Mouse (Mus musculus) T-helper 17 cell (primary cell): Measurements from ENCODE around the gene Zdhhc3.

Experiments
- in situ Hi-C, 2 experiments: fragments of 300-600 bp; cut with MboI, MseI; formaldehyde crosslinking; loops; 1 replicate in 1 of 2; 2 replicates in 1 of 2; pipeline ENCODE4 v1.15.1; 2025; ENCODE audit warnings: high pct_unique_total_duplicates in 2 of 2

The Zdhhc3 gene

GRCm38 (mm10) chr9:123112805-123113521 lies at the start of gene Zdhhc3, which contains the start of gene Exosc7:
TSS of gene Zdhhc3 (minus strand) at chr9:123113205.
TSS of gene Exosc7 (plus strand) at chr9:123113215.
- in situ Hi-C loops = no loop called here

DNA sequence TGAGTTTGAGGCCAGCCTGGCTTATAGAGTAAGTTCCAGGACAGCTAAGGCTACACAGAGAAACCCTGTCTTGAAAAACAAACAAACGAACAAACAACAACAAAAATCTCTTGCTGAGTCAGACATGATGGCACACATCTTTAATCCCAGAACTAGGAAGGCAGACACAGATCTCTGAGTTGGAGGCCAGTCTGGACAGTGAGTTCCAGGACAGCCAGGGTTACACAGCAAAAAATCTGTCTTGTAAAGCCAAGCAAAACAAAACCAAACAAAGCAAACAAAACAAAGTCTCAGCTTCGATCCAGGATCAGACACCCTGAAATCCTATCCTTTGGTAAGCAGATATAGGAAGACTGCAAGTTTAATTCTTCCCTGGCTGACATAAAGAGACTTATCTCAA lies 48.8 kb upstream of the Zdhhc3 start:
- in situ Hi-C loops = loop anchor here in 1 of 2 experiments (5.0 kb wide), 1 partner anchor 91 kb away; no protein-coding TSS in a partner anchor

DNA sequence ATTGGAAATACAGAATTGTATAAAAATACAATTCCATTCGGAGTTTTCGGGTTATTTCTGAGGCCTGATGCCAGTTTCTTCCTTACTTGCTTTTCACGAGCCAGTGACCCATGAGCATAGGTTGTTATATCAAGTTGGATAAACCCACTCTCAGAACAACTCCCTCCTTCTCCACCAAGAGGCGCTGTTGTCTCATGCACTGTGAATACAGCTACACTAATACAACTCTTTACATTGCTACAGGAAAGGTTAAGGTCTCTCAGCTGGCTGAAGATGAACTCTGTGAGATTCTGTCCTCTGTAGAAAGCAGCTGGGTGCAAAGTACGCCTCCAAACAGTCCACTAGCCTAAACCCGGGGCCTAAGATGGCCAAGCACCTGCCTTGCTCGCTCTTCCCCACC lies 46.3 kb upstream of the Zdhhc3 start:
- in situ Hi-C loops = loop anchor here (5.0 kb wide), 2 partner anchors 93 to 293 kb away; no protein-coding TSS in a partner anchor

DNA sequence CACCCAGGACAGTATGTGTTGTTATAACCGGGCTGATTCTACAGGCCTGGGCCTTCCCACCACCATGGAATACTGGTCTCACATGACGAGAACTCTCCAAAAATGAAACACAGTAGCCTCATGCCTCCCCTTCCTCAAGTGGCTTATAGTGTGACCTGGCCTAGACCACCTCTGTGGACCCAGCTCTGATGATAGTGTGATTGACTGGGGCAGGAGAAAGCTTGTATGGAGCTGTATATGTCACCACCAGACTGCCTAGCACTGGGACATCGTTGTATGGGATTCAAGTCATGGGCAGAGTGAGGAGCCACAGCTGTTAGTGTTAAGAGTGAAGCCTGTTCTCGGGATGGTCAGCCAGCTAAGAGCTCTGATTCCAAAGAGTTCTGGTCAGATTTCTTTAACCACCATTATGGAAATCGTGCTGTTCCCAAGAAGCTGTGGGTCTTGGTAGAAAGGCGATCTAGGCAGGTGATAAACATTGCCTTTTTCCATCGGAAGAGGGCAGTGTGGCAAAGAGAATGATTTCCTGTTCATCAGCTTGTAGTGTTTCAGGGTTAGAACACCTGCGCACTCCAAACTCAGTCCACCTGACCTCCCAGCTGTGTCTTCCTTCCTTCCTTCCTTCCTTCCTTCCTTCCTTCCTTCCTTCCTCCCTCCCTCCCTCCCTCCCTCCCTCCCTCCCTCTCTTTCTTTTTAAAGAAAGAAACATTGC lies 45.3 kb upstream of the Zdhhc3 start:
- in situ Hi-C loops = loop anchor here (5.0 kb wide), 2 partner anchors 94 to 294 kb away; no protein-coding TSS in a partner anchor

GRCm38 (mm10) chr9:123157699-123158098 lies 44.7 kb upstream of the Zdhhc3 start:
- in situ Hi-C loops = loop anchor here (5.0 kb wide), 2 partner anchors 95 to 295 kb away; no protein-coding TSS in a partner anchor

- in situ Hi-C loops = loop anchor here (5.0 kb wide), 2 partner anchors 95 to 295 kb away; no protein-coding TSS in a partner anchor
These were observed 43.9 kb upstream of the Zdhhc3 start for GRCm38 (mm10) chr9:123156910-123157361.

DNA sequence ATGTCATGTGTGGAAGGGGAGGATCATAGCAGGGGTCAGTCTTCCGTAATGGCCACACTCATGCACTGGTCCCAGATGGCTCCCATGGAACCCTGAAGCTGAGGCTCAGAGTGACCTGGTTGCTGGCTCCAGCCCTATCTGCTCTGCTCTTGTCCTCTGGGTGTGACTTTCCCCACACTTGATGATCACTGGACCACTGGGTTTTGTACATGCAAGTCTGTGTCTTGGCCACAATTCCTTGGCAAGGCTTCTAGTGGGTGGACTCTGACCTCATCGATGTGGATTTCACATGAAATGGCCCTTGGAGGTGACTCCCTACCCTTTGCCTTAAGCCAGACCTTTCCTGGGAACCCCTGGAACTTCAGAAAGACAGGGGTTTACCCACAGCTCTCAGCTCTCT lies 40.1 kb upstream of the Zdhhc3 start:
- in situ Hi-C loops = no loop called here

GRCm38 (mm10) chr9:123152026-123152425 lies 39.0 kb upstream of the Zdhhc3 start:
- in situ Hi-C loops = no loop called here

GRCm38 (mm10) chr9:123151561-123151960 lies 38.6 kb upstream of the Zdhhc3 start:
- in situ Hi-C loops = no loop called here

- in situ Hi-C loops = no loop called here
These were observed 37.4 kb upstream of the Zdhhc3 start, which contains the start of gene Clec3b for GRCm38 (mm10) chr9:123150241-123151020. TSS of gene Clec3b (plus strand) at chr9:123150946.

DNA sequence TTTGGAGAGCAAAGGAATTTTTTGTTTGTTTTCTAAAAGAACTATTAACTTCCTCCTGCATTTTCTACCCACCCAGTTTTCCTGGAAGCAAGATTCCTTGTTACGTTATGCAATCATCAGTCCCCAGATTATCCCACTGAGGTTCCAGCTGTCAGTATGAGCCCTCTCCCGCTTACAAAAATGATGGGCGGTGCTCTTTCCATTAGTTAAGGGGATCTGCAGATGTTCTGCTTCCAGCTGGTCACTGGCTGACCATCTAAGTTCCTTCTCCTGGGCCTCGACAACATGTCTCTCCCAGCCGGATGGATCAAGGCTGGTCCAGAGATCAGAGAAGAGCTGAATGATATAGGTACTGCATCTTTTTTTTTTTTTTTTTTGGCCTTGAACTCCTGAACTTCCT lies 35.4 kb upstream of the Zdhhc3 start:
- in situ Hi-C loops = no loop called here

- in situ Hi-C loops = no loop called here
These were observed 27.0 kb upstream of the Zdhhc3 start for GRCm38 (mm10) chr9:123139887-123140614.

GRCm38 (mm10) chr9:123138891-123139474 lies 26.0 kb upstream of the Zdhhc3 start:
- in situ Hi-C loops = no loop called here

GRCm38 (mm10) chr9:123136953-123137682 lies 24.1 kb upstream of the Zdhhc3 start:
- in situ Hi-C loops = no loop called here

DNA sequence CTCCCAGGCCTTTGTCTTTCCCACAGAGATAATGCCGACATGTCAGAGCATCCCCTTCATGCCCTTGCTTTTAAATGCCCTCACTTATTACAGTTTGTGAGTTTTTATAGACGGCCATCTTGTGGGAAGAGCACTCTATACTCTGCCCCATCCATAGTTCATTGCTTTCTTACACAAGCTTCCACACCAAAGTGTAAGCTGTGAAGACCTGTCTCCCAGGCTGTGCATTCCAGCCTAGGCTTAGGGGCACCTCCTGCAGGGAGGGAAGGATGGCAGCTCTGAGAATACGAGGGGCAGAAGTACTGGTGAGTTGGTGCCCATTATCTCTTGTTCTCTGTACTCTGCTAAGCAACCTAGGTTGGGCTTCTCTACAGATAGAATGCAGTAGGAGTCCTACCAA lies 20.0 kb upstream of the Zdhhc3 start:
- in situ Hi-C loops = no loop called here

DNA sequence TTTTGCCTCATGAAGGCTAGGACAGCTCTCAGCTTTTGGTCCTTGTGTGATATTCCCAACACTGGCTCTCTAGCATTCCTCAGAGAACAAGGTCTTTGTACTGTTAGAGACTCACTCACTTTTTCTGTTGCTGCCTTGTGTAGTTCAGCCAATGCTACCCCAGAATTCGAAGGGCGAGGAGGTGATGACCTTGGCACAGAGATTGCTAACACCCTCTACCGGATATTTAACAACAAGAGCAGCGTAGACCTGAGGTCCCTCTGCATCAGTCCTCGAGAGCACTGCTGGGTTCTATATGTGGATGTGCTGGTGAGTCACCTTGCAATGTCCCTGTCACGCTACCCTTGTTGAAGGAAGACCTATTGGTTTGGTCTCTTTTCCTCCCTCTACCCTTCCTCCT lies 14.7 kb upstream of the Zdhhc3 start:
- in situ Hi-C loops = no loop called here

GRCm38 (mm10) chr9:123124413-123124981 lies 11.5 kb upstream of the Zdhhc3 start:
- in situ Hi-C loops = no loop called here

- in situ Hi-C loops = no loop called here
These were observed 10.8 kb upstream of the Zdhhc3 start for GRCm38 (mm10) chr9:123123571-123124412.

DNA sequence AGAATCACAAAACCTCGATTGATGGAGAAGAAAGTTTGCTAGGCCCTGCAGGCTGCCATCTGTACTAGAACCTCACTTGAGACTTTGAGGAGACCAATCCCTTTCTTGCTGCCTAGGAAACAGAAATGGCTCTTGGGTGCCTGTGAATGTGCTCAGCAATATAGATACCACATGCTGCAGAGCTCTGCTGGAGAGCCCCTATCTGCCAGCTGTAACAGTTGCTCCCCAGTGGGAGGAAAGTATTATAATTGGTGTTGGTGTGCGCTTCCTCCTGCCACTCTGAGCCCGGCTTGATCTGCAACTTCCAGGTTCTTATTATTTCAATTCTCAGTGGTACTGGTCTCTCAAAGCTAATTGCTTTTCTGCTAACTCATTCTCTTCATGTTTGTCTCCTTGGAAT lies 10.0 kb upstream of the Zdhhc3 start:
- in situ Hi-C loops = no loop called here
